Mouse (Mus musculus): ENCODE results near the gene Timm22.

GRCm38 (mm10) chr11:76382711-76383324, 23.9 kb upstream of the Timm22 start:
- no peak for TF ChIP-seq POLR2A (IDR thresholded peaks at IDR 0.05; ENCODE audit: low read depth, low read length)
- TF ChIP-seq CTCF (IDR thresholded peaks at IDR 0.05; ENCODE audit: extremely low read depth, insufficient read depth, insufficient read length, insufficient replicate concordance): no peak
